Mouse (Mus musculus): ENCODE measurements around the gene Sfmbt1. TPM values are rescaled to one million over a fixed set of nuclear protein-coding genes. Genes with fewer than 3 reads are reported as not detected.

Sfmbt1 gene
- total and polyA plus RNA-seq, 3 experiments, result 9.4 to 33.0 (median 13.7) TPM

DNA sequence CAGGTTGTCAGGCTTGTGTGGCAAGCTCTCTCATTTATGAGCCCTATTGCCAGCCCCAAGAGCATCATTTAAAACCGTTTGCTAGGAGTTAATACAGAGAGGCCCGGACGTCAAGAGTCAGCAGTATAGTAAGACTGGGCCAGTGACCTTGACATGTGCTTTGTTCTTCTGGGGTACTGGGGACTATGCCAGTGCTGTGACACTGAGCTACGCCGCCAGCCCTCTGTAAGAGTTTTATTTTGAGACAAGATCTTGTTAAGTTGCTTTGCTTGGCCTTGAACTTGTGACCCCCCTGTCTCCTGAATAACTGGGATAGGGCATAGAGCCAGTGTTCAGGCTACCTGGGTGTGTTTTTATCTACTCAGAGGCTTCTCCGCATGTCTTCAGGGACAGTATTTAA, 22.2 kb upstream of the Sfmbt1 start:
- no peak overlapping the region for H3K27ac ChIP-seq (ENCODE audit: control insufficient read depth, low read depth, low read length)
- no peak overlapping the region for H3K9ac ChIP-seq (ENCODE audit: control insufficient read depth, low read depth, low read length, poor library complexity, severe bottlenecking)
- no peaks in the 10 kb centered on the region for H3K79me2 ChIP-seq (ENCODE audit: control insufficient read depth, insufficient read depth, low read length, poor library complexity)
- no peaks in the 10 kb centered on the region for H3K27me3 ChIP-seq (ENCODE audit: control insufficient read depth in 1 of 2, insufficient read depth in 2 of 2, low read length in 2 of 2)
- no peak for DNase-seq (ENCODE audit: low read depth, low spot score)
- H3K9me3 ChIP-seq (replicated peaks; ENCODE audit: insufficient read depth, low read length), result no peaks in the 10 kb centered on the region
- TF ChIP-seq ZKSCAN1 (IDR thresholded peaks at IDR 0.05; ENCODE audit: low read depth, low read length) (no peak), GABPA (IDR thresholded peaks at IDR 0.05; ENCODE audit: low read depth, low read length) (no peak), GATA1 (IDR thresholded peaks at IDR 0.05; ENCODE audit: low read depth, low read length) (no peak), EP300 (IDR thresholded peaks at IDR 0.05; ENCODE audit: low read depth in 1 of 2, low read length in 2 of 2) (no peak), CTCF (IDR thresholded peaks at IDR 0.05 in 2 of 3, conservative IDR thresholded peaks at IDR 0.05 in 1 of 3; ENCODE audit: control insufficient read depth in 1 of 3, insufficient read depth in 1 of 3, low read depth in 2 of 3, low read length in 3 of 3, poor library complexity in 1 of 3, severe bottlenecking in 1 of 3) (no peak), MAZ (IDR thresholded peaks at IDR 0.05; ENCODE audit: low read depth, low read length) (no peak), E2F4 (IDR thresholded peaks at IDR 0.05; ENCODE audit: borderline replicate concordance, low read depth, low read length) (no peak), TAL1 (IDR thresholded peaks at IDR 0.05; ENCODE audit: low read length) (no peak), RAD21 (IDR thresholded peaks at IDR 0.05; ENCODE audit: low read depth, low read length) (no peak), MAX (IDR thresholded peaks at IDR 0.05; ENCODE audit: low read length) (no peak), CHD2 (IDR thresholded peaks at IDR 0.05; ENCODE audit: low read length) (no peak), MXI1 (IDR thresholded peaks at IDR 0.05; ENCODE audit: low read depth, low read length) (no peak), USF1 (IDR thresholded peaks at IDR 0.05; ENCODE audit: low read depth, low read length) (no peak)
- H3K36me3 ChIP-seq (ENCODE audit: control insufficient read depth in 1 of 2, insufficient read depth in 2 of 2, low read length in 2 of 2), result peaks cover 0 to 8% of the 10 kb centered on the region in 2 experiments; a peak in 2 of 4 replicates
- peaks cover 13% of the 10 kb centered on the region in 2 experiments for H3K4me1 ChIP-seq (ENCODE audit: control insufficient read depth in 1 of 2, insufficient read depth in 2 of 2, low read length in 2 of 2)
- no peak overlapping the region for H3K4me3 ChIP-seq (ENCODE audit: control insufficient read depth in 1 of 2, insufficient read depth in 1 of 2, low read depth in 2 of 2, low read length in 2 of 2)

DNA sequence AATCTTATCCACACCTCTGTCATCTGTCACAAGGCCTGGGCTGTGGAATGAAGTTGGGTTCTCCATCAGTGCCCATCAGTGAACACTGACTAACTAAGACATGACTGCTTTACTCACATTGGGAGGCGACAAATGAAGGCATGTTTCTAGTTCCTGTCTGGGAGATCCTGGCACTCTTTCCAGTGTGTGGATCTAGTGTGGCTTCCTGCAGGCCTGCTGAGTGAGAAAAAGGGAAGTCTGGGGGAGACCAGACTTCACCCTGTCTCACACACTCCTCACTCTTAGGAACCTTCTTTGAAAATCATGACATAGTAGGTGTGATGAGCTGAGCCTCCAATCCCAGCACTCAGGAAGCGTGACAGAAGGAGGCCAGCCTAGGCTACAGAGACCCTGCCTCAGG, 19.9 kb upstream of the Sfmbt1 start:
- Histone ChIP-seq H3K9me3 (replicated peaks; ENCODE audit: insufficient read depth, low read length) (no peaks in the 10 kb centered on the region), H3K4me1 (ENCODE audit: control insufficient read depth in 1 of 2, insufficient read depth in 2 of 2, low read length in 2 of 2) (peaks cover 13% of the 10 kb centered on the region in 2 experiments), H3K27me3 (ENCODE audit: control insufficient read depth in 1 of 2, insufficient read depth in 2 of 2, low read length in 2 of 2) (no peaks in the 10 kb centered on the region), H3K79me2 (ENCODE audit: control insufficient read depth, insufficient read depth, low read length, poor library complexity) (no peaks in the 10 kb centered on the region), H3K36me3 (ENCODE audit: control insufficient read depth in 1 of 2, insufficient read depth in 2 of 2, low read length in 2 of 2) (peaks cover 0 to 8% of the 10 kb centered on the region in 2 experiments; a peak in 2 of 4 replicates), H3K9ac (ENCODE audit: control insufficient read depth, low read depth, low read length, poor library complexity, severe bottlenecking) (peak overlapping the region; percentile 16; the same call in 1 of the 2 replicates), H3K4me3 (ENCODE audit: control insufficient read depth in 1 of 2, insufficient read depth in 1 of 2, low read depth in 2 of 2, low read length in 2 of 2) (no peak overlapping the region), H3K27ac (ENCODE audit: control insufficient read depth, low read depth, low read length) (peak overlapping the region; percentile 35; the same call in 1 of the 2 replicates)
- DNase-seq (ENCODE audit: low read depth, low spot score), result peak; percentile 79
- TF ChIP-seq GABPA (IDR thresholded peaks at IDR 0.05; ENCODE audit: low read depth, low read length) (no peak), MYC (IDR thresholded peaks at IDR 0.05; ENCODE audit: low read depth, low read length) (no peak), HCFC1 (IDR thresholded peaks at IDR 0.05; ENCODE audit: low read depth, low read length) (no peak), MAX (IDR thresholded peaks at IDR 0.05; ENCODE audit: low read length) (peak; percentile 43; the same call in 1 of the 2 replicates), MAFK (IDR thresholded peaks at IDR 0.05; ENCODE audit: borderline replicate concordance, low read depth, low read length) (no peak), ETS1 (IDR thresholded peaks at IDR 0.05; ENCODE audit: low read depth, low read length) (peak; percentile 37; the same call in 1 of the 2 replicates), CHD2 (IDR thresholded peaks at IDR 0.05; ENCODE audit: low read length) (no peak), ZC3H11A (IDR thresholded peaks at IDR 0.05; ENCODE audit: low read depth, low read length) (no peak), MEF2A (IDR thresholded peaks at IDR 0.05; ENCODE audit: extremely low read depth, insufficient replicate concordance, low read depth, low read length, poor library complexity, severe bottlenecking) (no peak), MYB (IDR thresholded peaks at IDR 0.05; ENCODE audit: low read depth, low read length) (no peak), E2F4 (IDR thresholded peaks at IDR 0.05; ENCODE audit: borderline replicate concordance, low read depth, low read length) (no peak), JUND (IDR thresholded peaks at IDR 0.05; ENCODE audit: low read depth, low read length) (no peak), NRF1 (IDR thresholded peaks at IDR 0.05; ENCODE audit: insufficient read depth, low read depth, low read length, poor library complexity, severe bottlenecking) (no peak), POLR2AphosphoS2 (IDR thresholded peaks at IDR 0.05; ENCODE audit: low read length) (no peak), SMC3 (IDR thresholded peaks at IDR 0.05; ENCODE audit: low read depth, low read length) (peak; percentile 12; the same call in 1 of the 2 replicates), KAT2A (conservative IDR thresholded peaks at IDR 0.05; ENCODE audit: low read depth, low read length) (no peak), TCF12 (IDR thresholded peaks at IDR 0.05; ENCODE audit: low read depth, low read length) (no peak), POLR2AphosphoS5 (IDR thresholded peaks at IDR 0.05; ENCODE audit: borderline replicate concordance, low read depth, low read length) (no peak), ELF1 (IDR thresholded peaks at IDR 0.05; ENCODE audit: low read depth, low read length) (peak; percentile 30; the same call in 1 of the 2 replicates), EP300 (IDR thresholded peaks at IDR 0.05; ENCODE audit: low read depth in 1 of 2, low read length in 2 of 2) (peak in 1 of 2 experiments; percentile 51; a peak in 1 of 4 replicates), UBTF (IDR thresholded peaks at IDR 0.05; ENCODE audit: borderline replicate concordance, insufficient read depth, low read depth, low read length) (no peak), RCOR1 (IDR thresholded peaks at IDR 0.05; ENCODE audit: low read depth, low read length) (peak; percentile 50; the same call in 1 of the 2 replicates), USF1 (IDR thresholded peaks at IDR 0.05; ENCODE audit: low read depth, low read length) (no peak), GATA1 (IDR thresholded peaks at IDR 0.05; ENCODE audit: low read depth, low read length) (no peak), MXI1 (IDR thresholded peaks at IDR 0.05; ENCODE audit: low read depth, low read length) (peak; percentile 51; the same call in 1 of the 2 replicates)

Data from MEL (cell line).